Mouse (Mus musculus) embryonic facial prominence, embryonic 14.5 days (tissue): ENCODE data around the gene Itgb2. TPM values are rescaled to one million over a fixed set of nuclear protein-coding genes. Genes with fewer than 3 reads are reported as not detected.
A peak's percentile ranks its signal among the peaks of the same experiment; 100 is the strongest.

ENCODE experiments used
- ATAC-seq: fragments of 200-750 bp; cut with Nextera tagmentation; 2 replicates; pipeline ENCODE4 v1.8.0; 2017; ENCODE audit warnings: low read depth, moderate number of reproducible peaks, moderate TSS enrichment
- DNase-seq: peaks from one replicate; pipeline ENCODE4 v3.0.0-alpha.2; 2015; ENCODE audit warnings: low spot score
- H3K27ac ChIP-seq: fragments of 300-500 bp; sonication (generic); replicated peaks from 2 replicates; pipeline ENCODE4 v1.5.1; 2014; ENCODE audit warnings: low read depth, mild to moderate bottlenecking, low read length, moderate library complexity
- H3K27me3 ChIP-seq: fragments of 300-500 bp; sonication (generic); replicated peaks from 2 replicates; pipeline ENCODE4 v1.6.1; 2014; ENCODE audit warnings: low read length; ENCODE audit not compliant: control insufficient read depth, insufficient read depth
- H3K36me3 ChIP-seq: fragments of 300-500 bp; sonication (generic); 2 replicates; pipeline ENCODE4 v1.6.1; 2014; ENCODE audit warnings: low read length, mixed read lengths; ENCODE audit not compliant: control insufficient read depth, insufficient read depth
- H3K4me1 ChIP-seq: fragments of 300-500 bp; sonication (generic); 2 replicates; pipeline ENCODE4 v1.6.1; 2014; ENCODE audit warnings: antibody characterized with exemption, low read length; ENCODE audit not compliant: control insufficient read depth, insufficient read depth
- H3K4me2 ChIP-seq: fragments of 300-500 bp; sonication (generic); 2 replicates; pipeline ENCODE4 v1.6.1; 2014; ENCODE audit warnings: low read depth, mild to moderate bottlenecking, low read length, moderate library complexity, mixed read lengths
- H3K4me3 ChIP-seq: fragments of 300-500 bp; sonication (generic); 2 replicates; pipeline ENCODE4 v1.5.1; 2014; ENCODE audit warnings: low read depth, mild to moderate bottlenecking, low read length
- H3K9ac ChIP-seq: fragments of 300-500 bp; sonication (generic); 2 replicates; pipeline ENCODE4 v1.6.1; 2014; ENCODE audit warnings: low read depth, mild to moderate bottlenecking, low read length, moderate library complexity, mixed read lengths
- H3K9me3 ChIP-seq: fragments of 300-500 bp; sonication (generic); 2 replicates; pipeline ENCODE4 v1.6.1; 2016; ENCODE audit warnings: low read length; ENCODE audit not compliant: control insufficient read depth
- WGBS: fragments of 180-500 bp; shearing (Covaris S2); extraction: QIAGEN DNeasy Blood & Tissue Kit; methylation state at CpG from one replicate; pipeline ENCODE4 v1.1.7; 2014; 5-methylcytosine and 5-hydroxymethylcytosine counted together
- polyA plus RNA-seq: library from polyadenylated mRNA; unstranded; fragments of >200 nt; fragmentation: Nextera tagmentation; extraction: Ambion mirVana; gene quantifications from 2 replicates; pipeline ENCODE4 v1.2.1, GENCODE M21; 2014

Gene Itgb2
- polyA plus RNA-seq, 1 experiment from 2014 or later, result 3.0 TPM

GRCm38 (mm10) chr10:77500636-77501035, 29.4 kb upstream of the Itgb2 start:
- no peaks in the 10 kb centered on the region for H3K9me3 ChIP-seq
- no peaks in the 10 kb centered on the region for H3K4me1 ChIP-seq
- DNase-seq (no peak), ATAC-seq (no peak)
- no peak overlapping the region for H3K27ac ChIP-seq
- WGBS, result 83% methylated on average over 14 of the region's 14 CpGs
- H3K36me3 ChIP-seq, result peaks cover 71% of the 10 kb centered on the region
- no peak overlapping the region for H3K9ac ChIP-seq
- H3K27me3 ChIP-seq, result no peaks in the 10 kb centered on the region
- H3K4me3 ChIP-seq, result no peak overlapping the region
- no peak overlapping the region for H3K4me2 ChIP-seq

- H3K36me3 ChIP-seq, result peaks cover 78% of the 10 kb centered on the region
- H3K9me3 ChIP-seq, result no peaks in the 10 kb centered on the region
- no peak overlapping the region for H3K4me3 ChIP-seq
- ATAC-seq (no peak), DNase-seq (no peak)
- WGBS, result 83% methylated on average over 25 of the region's 25 CpGs
- H3K4me1 ChIP-seq, result no peaks in the 10 kb centered on the region
- no peaks in the 10 kb centered on the region for H3K27me3 ChIP-seq
- H3K27ac ChIP-seq, result no peak overlapping the region
- no peak overlapping the region for H3K9ac ChIP-seq
- no peak overlapping the region for H3K4me2 ChIP-seq
Measured at GRCm38 (mm10) chr10:77502967-77503922, 26.8 kb upstream of the Itgb2 start.

GRCm38 (mm10) chr10:77504143-77504542, 25.9 kb upstream of the Itgb2 start:
- DNase-seq (no peak), ATAC-seq (no peak)
- H3K9me3 ChIP-seq, result no peaks in the 10 kb centered on the region
- no peaks in the 10 kb centered on the region for H3K4me1 ChIP-seq
- 98% methylated on average over 6 of the region's 6 CpGs for WGBS
- H3K4me2 ChIP-seq, result no peak overlapping the region
- no peak overlapping the region for H3K27ac ChIP-seq
- H3K36me3 ChIP-seq, result peaks cover 74% of the 10 kb centered on the region
- H3K4me3 ChIP-seq, result no peak overlapping the region
- no peak overlapping the region for H3K9ac ChIP-seq
- H3K27me3 ChIP-seq, result no peaks in the 10 kb centered on the region

GRCm38 (mm10) chr10:77506526-77506925, 23.5 kb upstream of the Itgb2 start:
- 86% methylated on average over 5 of the region's 5 CpGs for WGBS
- Histone ChIP-seq H3K27ac (no peak overlapping the region), H3K4me2 (no peak overlapping the region), H3K27me3 (no peaks in the 10 kb centered on the region), H3K9me3 (no peaks in the 10 kb centered on the region), H3K9ac (no peak overlapping the region), H3K36me3 (peaks cover 67% of the 10 kb centered on the region), H3K4me1 (no peaks in the 10 kb centered on the region), H3K4me3 (no peak overlapping the region)
- DNase-seq, result no peak
- no peak for ATAC-seq

GRCm38 (mm10) chr10:77506961-77507577, 23.0 kb upstream of the Itgb2 start:
- no peak overlapping the region for H3K4me3 ChIP-seq
- ATAC-seq, result no peak
- no peak for DNase-seq
- H3K4me2 ChIP-seq, result no peak overlapping the region
- 80% methylated on average over 13 of the region's 13 CpGs for WGBS
- H3K27ac ChIP-seq, result no peak overlapping the region
- H3K27me3 ChIP-seq, result no peaks in the 10 kb centered on the region
- H3K36me3 ChIP-seq, result peaks cover 67% of the 10 kb centered on the region
- H3K9me3 ChIP-seq, result no peaks in the 10 kb centered on the region
- no peaks in the 10 kb centered on the region for H3K4me1 ChIP-seq
- H3K9ac ChIP-seq, result no peak overlapping the region

- Histone ChIP-seq H3K9me3 (no peaks in the 10 kb centered on the region), H3K9ac (no peak overlapping the region), H3K4me1 (no peaks in the 10 kb centered on the region), H3K4me3 (no peak overlapping the region), H3K36me3 (peaks cover 70% of the 10 kb centered on the region), H3K4me2 (no peak overlapping the region), H3K27me3 (no peaks in the 10 kb centered on the region), H3K27ac (no peak overlapping the region)
- ATAC-seq, result no peak
- no peak for DNase-seq
- WGBS, result 98% methylated on average over 4 of the region's 4 CpGs
Measured at GRCm38 (mm10) chr10:77507779-77508178, 22.3 kb upstream of the Itgb2 start.

- no peaks in the 10 kb centered on the region for H3K4me1 ChIP-seq
- H3K27ac ChIP-seq, result no peak overlapping the region
- H3K4me3 ChIP-seq, result no peak overlapping the region
- ATAC-seq (no peak), DNase-seq (no peak)
- H3K4me2 ChIP-seq, result no peak overlapping the region
- WGBS, result 96% methylated on average over 3 of the region's 3 CpGs
- H3K36me3 ChIP-seq, result peaks cover 68% of the 10 kb centered on the region
- no peaks in the 10 kb centered on the region for H3K27me3 ChIP-seq
- H3K9ac ChIP-seq, result no peak overlapping the region
- no peaks in the 10 kb centered on the region for H3K9me3 ChIP-seq
Measured at GRCm38 (mm10) chr10:77508744-77509143, 21.3 kb upstream of the Itgb2 start.

GRCm38 (mm10) chr10:77509403-77510187, 20.5 kb upstream of the Itgb2 start:
- no peaks in the 10 kb centered on the region for H3K27me3 ChIP-seq
- peaks cover 3% of the 10 kb centered on the region for H3K4me1 ChIP-seq
- H3K9me3 ChIP-seq, result no peaks in the 10 kb centered on the region
- H3K4me2 ChIP-seq, result no peak overlapping the region
- no peak overlapping the region for H3K9ac ChIP-seq
- H3K4me3 ChIP-seq, result no peak overlapping the region
- WGBS, result 36% methylated on average over 12 of the region's 12 CpGs
- DNase-seq (peak; percentile 87), ATAC-seq (peak; percentile 91)
- no peak overlapping the region for H3K27ac ChIP-seq
- H3K36me3 ChIP-seq, result peaks cover 68% of the 10 kb centered on the region
